Mouse (Mus musculus) G1E (cell line): ENCODE results near the gene Mtmr2. TPM values are rescaled to one million over a fixed set of nuclear protein-coding genes. Genes with fewer than 3 reads are reported as not detected.
"Not testable (repeated sequence)": the region's sequence is repeated elsewhere in the genome, so short reads cannot be mapped to it uniquely, and the experiment has no call there.

ENCODE experiments used
- ATAC-seq: 2 replicates; pipeline ENCODE4 v1.8.0; 2016; ENCODE audit warnings: mild to moderate bottlenecking; ENCODE audit not compliant: insufficient number of reproducible peaks, poor library complexity, low FRiP score, severe bottlenecking; ENCODE audit errors: extremely low read depth
- DNase-seq: peaks from one replicate; pipeline ENCODE4 v3.0.0; 2012; ENCODE audit warnings: low spot score
- H3K27me3 ChIP-seq: 2 replicates; pipeline ENCODE4 v1.6.1; 2012; ENCODE audit warnings: mild to moderate bottlenecking, low read length, inconsistent platforms; ENCODE audit not compliant: insufficient read depth
- H3K36me3 ChIP-seq: replicated peaks from 2 replicates; pipeline ENCODE3; 2012; ENCODE audit warnings: mild to moderate bottlenecking, inconsistent platforms
- H3K4me1 ChIP-seq: 2 replicates; pipeline ENCODE4 v1.6.1; 2012; ENCODE audit warnings: low read depth, low read length, inconsistent platforms, mixed read lengths; ENCODE audit not compliant: insufficient read depth
- H3K4me3 ChIP-seq: 2 replicates; pipeline ENCODE4 v1.5.1; 2012; ENCODE audit warnings: low read depth, mild to moderate bottlenecking, inconsistent platforms, low read length, moderate library complexity, mixed read lengths
- H3K9me3 ChIP-seq: replicated peaks from 2 replicates; pipeline ENCODE4 v1.6.1; 2012; ENCODE audit warnings: inconsistent platforms
- CTCF ChIP-seq: IDR thresholded peaks from 2 replicates; pipeline ENCODE4 v1.5.1; 2012; ENCODE audit warnings: low read depth, low read length, inconsistent platforms, mixed read lengths
- GATA1 ChIP-seq: IDR thresholded peaks from 2 replicates; pipeline ENCODE4 v1.6.1; 2012; ENCODE audit warnings: borderline replicate concordance, low read length, inconsistent platforms, mixed read lengths
- GATA2 ChIP-seq: IDR thresholded peaks from 2 replicates; pipeline ENCODE4 v1.6.1; 2012; ENCODE audit warnings: low read depth, low read length, inconsistent platforms, borderline replicate concordance
- POLR2AphosphoS5 ChIP-seq: IDR thresholded peaks from 2 replicates; pipeline ENCODE4 v1.6.1; 2012; ENCODE audit warnings: low read depth, low read length, inconsistent platforms; ENCODE audit not compliant: insufficient replicate concordance
- TAL1 ChIP-seq: conservative IDR thresholded peaks from 2 replicates; pipeline ENCODE4 v1.6.1; 2012; ENCODE audit warnings: low read depth, low read length, inconsistent platforms, mixed read lengths
- polyA plus RNA-seq: library from polyadenylated mRNA; stranded (reverse); fragments of >175 nt; gene quantifications from 2 replicates; pipeline ENCODE4 v1.2.3, GENCODE M21; 2012
- total RNA-seq, 2 experiments: library from RNA; stranded (forward) in 1 of 2; stranded (reverse) in 1 of 2; fragments of 200-1000 nt in 1 of 2; fragments of >200 nt in 1 of 2; fragmentation: Nextera tagmentation in 1 of 2; gene quantifications; 2 replicates each; pipeline ENCODE4 v1.2.3; 2014 to 2017

The Mtmr2 gene
- total and polyA plus RNA-seq, 3 experiments: 9.0 to 72.1 (median 51.0) TPM

- Histone ChIP-seq H3K4me3 (no peak overlapping the region), H3K4me1 (peaks cover 15% of the 10 kb centered on the region), H3K9me3 (peaks cover 3% of the 10 kb centered on the region; the same call in 1 of the 2 replicates), H3K27me3 (no peaks in the 10 kb centered on the region), H3K36me3 (peaks cover 11% of the 10 kb centered on the region)
- no peak for DNase-seq
- no peak for ATAC-seq
- no peak for TF ChIP-seq GATA1
- no peak for TF ChIP-seq GATA2
- no peak for TF ChIP-seq POLR2AphosphoS5
- TF ChIP-seq CTCF: no peak
- TF ChIP-seq TAL1: no peak
These were observed 4.3 kb downstream of the Mtmr2 start for GRCm38 (mm10) chr9:13752543-13752942.

GRCm38 (mm10) chr9:13760430-13760829 is 12.2 kb downstream of the Mtmr2 start:
- TF ChIP-seq CTCF (no peak), GATA1 (no peak), POLR2AphosphoS5 (no peak), GATA2 (no peak), TAL1 (no peak)
- DNase-seq (no peak), ATAC-seq (no peak)
- Histone ChIP-seq H3K36me3 (peaks cover 49% of the 10 kb centered on the region), H3K9me3 (no peaks in the 10 kb centered on the region), H3K4me3 (no peak overlapping the region), H3K4me1 (no peaks in the 10 kb centered on the region), H3K27me3 (no peaks in the 10 kb centered on the region)

DNA sequence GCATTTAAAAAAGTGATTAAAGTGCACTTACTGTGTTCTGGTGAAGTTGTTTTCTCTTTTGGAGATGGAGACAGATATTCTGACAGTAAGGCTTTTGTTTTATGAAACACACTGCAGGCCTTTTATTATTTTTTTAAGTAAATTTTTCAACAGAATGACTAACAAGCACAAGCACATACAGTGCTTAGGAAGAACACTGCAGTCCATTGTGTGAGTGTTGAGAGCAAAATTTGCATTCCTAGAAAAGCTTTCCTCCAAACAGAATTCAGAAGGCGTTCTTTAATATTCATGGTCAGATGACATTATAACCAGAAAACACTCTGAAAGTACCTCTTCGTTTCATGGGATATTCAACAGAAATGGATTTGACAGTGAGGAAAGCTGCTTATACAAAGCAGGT is 17.4 kb downstream of the Mtmr2 start:
- no peak for DNase-seq
- H3K9me3 ChIP-seq: no peaks in the 10 kb centered on the region

GRCm38 (mm10) chr9:13766570-13766969 is 18.4 kb downstream of the Mtmr2 start:
- Histone ChIP-seq H3K4me3 (no peak overlapping the region), H3K9me3 (no peaks in the 10 kb centered on the region), H3K4me1 (no peaks in the 10 kb centered on the region), H3K27me3 (no peaks in the 10 kb centered on the region), H3K36me3 (peaks cover 39% of the 10 kb centered on the region)
- ATAC-seq: no peak
- TF ChIP-seq TAL1 (no peak), POLR2AphosphoS5 (no peak), GATA1 (no peak), CTCF (no peak), GATA2 (no peak)
- no peak for DNase-seq

More for the DNA sequence above, 17.4 kb downstream of the Mtmr2 start:
- TF ChIP-seq CTCF (no peak), GATA1 (no peak), GATA2 (no peak), POLR2AphosphoS5 (no peak), TAL1 (no peak)
- H3K27me3 ChIP-seq: no peaks in the 10 kb centered on the region
- ATAC-seq: no peak
- peaks cover 43% of the 10 kb centered on the region for H3K36me3 ChIP-seq
- H3K4me1 ChIP-seq: no peaks in the 10 kb centered on the region
- H3K4me3 ChIP-seq: no peak overlapping the region

DNA sequence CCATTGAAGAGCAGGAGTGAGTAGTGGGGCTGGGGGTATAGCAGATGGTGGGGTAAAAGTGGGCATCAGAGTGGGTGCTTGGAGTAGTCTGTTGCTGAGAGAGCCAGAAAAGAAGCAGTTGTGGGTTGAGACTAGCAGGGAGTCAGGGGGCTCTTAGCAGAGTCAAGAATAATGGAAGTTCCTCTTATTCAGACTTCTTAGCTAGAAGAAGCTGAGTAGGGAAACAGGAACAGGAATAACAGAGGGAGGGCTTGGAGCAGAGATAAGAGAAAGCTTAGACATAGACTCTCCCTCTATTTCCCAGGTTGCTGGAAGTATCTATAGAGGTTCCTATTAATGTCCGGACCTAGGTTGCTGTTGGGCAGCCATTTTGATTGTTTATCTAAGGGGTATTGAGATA is 26.5 kb downstream of the Mtmr2 start:
- DNase-seq (no peak), ATAC-seq (no peak)
- no peaks in the 10 kb centered on the region for H3K9me3 ChIP-seq
- H3K4me1 ChIP-seq: peaks cover 2% of the 10 kb centered on the region; the same call in 1 of the 2 replicates
- H3K4me3 ChIP-seq: no peak overlapping the region
- TF ChIP-seq GATA1 (no peak), GATA2 (no peak), POLR2AphosphoS5 (no peak), CTCF (no peak), TAL1 (no peak)
- H3K27me3 ChIP-seq: no peaks in the 10 kb centered on the region
- peaks cover 38% of the 10 kb centered on the region for H3K36me3 ChIP-seq

GRCm38 (mm10) chr9:13781985-13782384 is 33.8 kb downstream of the Mtmr2 start:
- TF ChIP-seq POLR2AphosphoS5 (no peak), CTCF (no peak), GATA1 (no peak), GATA2 (no peak), TAL1 (no peak)
- ATAC-seq: no peak
- no peaks in the 10 kb centered on the region; the same call in 1 of the 2 replicates for H3K9me3 ChIP-seq
- no peaks in the 10 kb centered on the region for H3K4me1 ChIP-seq
- no peak for DNase-seq
- H3K36me3 ChIP-seq: peaks cover 47% of the 10 kb centered on the region
- H3K4me3 ChIP-seq: no peak overlapping the region
- H3K27me3 ChIP-seq: no peaks in the 10 kb centered on the region

DNA sequence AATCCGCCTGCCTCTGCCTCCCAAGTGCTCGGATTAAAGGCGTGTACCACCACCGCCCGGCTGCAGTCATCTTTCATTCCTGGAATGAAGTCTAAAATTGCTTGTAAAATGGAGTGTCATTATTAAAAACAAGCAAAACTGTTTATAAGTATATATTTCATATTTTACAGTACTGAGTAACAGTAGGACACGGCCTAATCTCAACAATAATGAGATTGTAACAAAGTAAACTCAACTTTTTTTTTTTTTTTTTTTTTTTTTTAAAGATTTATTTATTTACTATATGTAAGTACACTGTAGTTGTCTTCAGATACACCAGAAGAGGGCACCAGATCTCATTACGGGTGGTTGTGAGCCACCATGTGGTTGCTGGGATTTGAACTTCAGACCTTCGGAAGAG is 42.7 kb downstream of the Mtmr2 start:
- peaks cover 78% of the 10 kb centered on the region for H3K36me3 ChIP-seq
- H3K4me1 ChIP-seq, DNase-seq, H3K9me3 ChIP-seq, ATAC-seq, H3K27me3 ChIP-seq, H3K4me3 ChIP-seq: not testable (repeated sequence)
